Mouse (Mus musculus): ENCODE measurements around the gene Dao. TPM values are rescaled to one million over a fixed set of nuclear protein-coding genes. Genes with fewer than 3 reads are reported as not detected.

Dao gene
- polyA plus RNA-seq, 1 experiment, result not detected

- TF ChIP-seq POLR2A (IDR thresholded peaks at IDR 0.05; ENCODE audit: insufficient read depth, low read depth, low read length), result no peak
- TF ChIP-seq CTCF (IDR thresholded peaks at IDR 0.05; ENCODE audit: insufficient read depth, low read depth, low read length), result no peak
- 58% methylated on average over 4 of the region's 4 CpGs for WGBS
- peaks cover 6% of the 10 kb centered on the region; the same call in 1 of the 2 replicates for H3K4me1 ChIP-seq (ENCODE audit: control insufficient read depth, insufficient read depth, low read length)
- H3K4me3 ChIP-seq (ENCODE audit: insufficient read depth, low read depth, low read length), result no peak overlapping the region
- H3K27ac ChIP-seq (ENCODE audit: insufficient read depth, low read depth, low read length), result no peak overlapping the region
These were observed 3.5 kb downstream of the Dao start for GRCm38 (mm10) chr5:114006974-114007373.

GRCm38 (mm10) chr5:114007753-114008453, 4.4 kb downstream of the Dao start:
- 64% methylated on average over 12 of the region's 12 CpGs for WGBS
- peaks cover 6% of the 10 kb centered on the region; the same call in 1 of the 2 replicates for H3K4me1 ChIP-seq (ENCODE audit: control insufficient read depth, insufficient read depth, low read length)
- TF ChIP-seq POLR2A (IDR thresholded peaks at IDR 0.05; ENCODE audit: insufficient read depth, low read depth, low read length) (no peak), CTCF (IDR thresholded peaks at IDR 0.05; ENCODE audit: insufficient read depth, low read depth, low read length) (no peak)
- H3K4me3 ChIP-seq (ENCODE audit: insufficient read depth, low read depth, low read length), result no peak overlapping the region
- no peak overlapping the region for H3K27ac ChIP-seq (ENCODE audit: insufficient read depth, low read depth, low read length)

GRCm38 (mm10) chr5:114009049-114009448, 5.5 kb downstream of the Dao start:
- 81% methylated on average over 4 of the region's 4 CpGs for WGBS
- H3K27ac ChIP-seq (ENCODE audit: insufficient read depth, low read depth, low read length), result no peak overlapping the region
- TF ChIP-seq CTCF (IDR thresholded peaks at IDR 0.05; ENCODE audit: insufficient read depth, low read depth, low read length) (no peak), POLR2A (IDR thresholded peaks at IDR 0.05; ENCODE audit: insufficient read depth, low read depth, low read length) (no peak)
- no peak overlapping the region for H3K4me3 ChIP-seq (ENCODE audit: insufficient read depth, low read depth, low read length)
- 0 out of 2 replicates have a peak, but pooled peaks cover 4% of the 10 kb centered on the region for H3K4me1 ChIP-seq (ENCODE audit: control insufficient read depth, insufficient read depth, low read length)

- Histone ChIP-seq H3K4me3 (ENCODE audit: insufficient read depth, low read depth, low read length) (no peak overlapping the region), H3K4me1 (ENCODE audit: control insufficient read depth, insufficient read depth, low read length) (no peaks in the 10 kb centered on the region), H3K27ac (ENCODE audit: insufficient read depth, low read depth, low read length) (no peak overlapping the region)
- 74% methylated on average over 7 of the region's 7 CpGs for WGBS
- no peak for TF ChIP-seq CTCF (IDR thresholded peaks at IDR 0.05; ENCODE audit: insufficient read depth, low read depth, low read length)
- TF ChIP-seq POLR2A (IDR thresholded peaks at IDR 0.05; ENCODE audit: insufficient read depth, low read depth, low read length), result no peak
These were observed 11.6 kb downstream of the Dao start for GRCm38 (mm10) chr5:114015121-114015520.

GRCm38 (mm10) chr5:114024390-114024789, 20.9 kb downstream of the Dao start:
- Histone ChIP-seq H3K4me1 (ENCODE audit: control insufficient read depth, insufficient read depth, low read length) (peaks cover 10% of the 10 kb centered on the region), H3K27ac (ENCODE audit: insufficient read depth, low read depth, low read length) (no peak overlapping the region), H3K4me3 (ENCODE audit: insufficient read depth, low read depth, low read length) (no peak overlapping the region)
- 38% methylated on average over 6 of the region's 6 CpGs for WGBS
- no peak for TF ChIP-seq POLR2A (IDR thresholded peaks at IDR 0.05; ENCODE audit: insufficient read depth, low read depth, low read length)
- no peak for TF ChIP-seq CTCF (IDR thresholded peaks at IDR 0.05; ENCODE audit: insufficient read depth, low read depth, low read length)

GRCm38 (mm10) chr5:114024885-114025284, 21.4 kb downstream of the Dao start:
- WGBS, result 5% methylated on average over 10 of the region's 10 CpGs
- Histone ChIP-seq H3K27ac (ENCODE audit: insufficient read depth, low read depth, low read length) (no peak overlapping the region), H3K4me1 (ENCODE audit: control insufficient read depth, insufficient read depth, low read length) (peaks cover 10% of the 10 kb centered on the region), H3K4me3 (ENCODE audit: insufficient read depth, low read depth, low read length) (no peak overlapping the region)
- no peak for TF ChIP-seq POLR2A (IDR thresholded peaks at IDR 0.05; ENCODE audit: insufficient read depth, low read depth, low read length)
- TF ChIP-seq CTCF (IDR thresholded peaks at IDR 0.05; ENCODE audit: insufficient read depth, low read depth, low read length), result no peak

- H3K27ac ChIP-seq (ENCODE audit: insufficient read depth, low read depth, low read length), result no peak overlapping the region
- WGBS, result 88% methylated on average over 12 of the region's 12 CpGs
- peaks cover 13% of the 10 kb centered on the region for H3K4me1 ChIP-seq (ENCODE audit: control insufficient read depth, insufficient read depth, low read length)
- TF ChIP-seq POLR2A (IDR thresholded peaks at IDR 0.05; ENCODE audit: insufficient read depth, low read depth, low read length) (no peak), CTCF (IDR thresholded peaks at IDR 0.05; ENCODE audit: insufficient read depth, low read depth, low read length) (no peak)
- no peak overlapping the region for H3K4me3 ChIP-seq (ENCODE audit: insufficient read depth, low read depth, low read length)
These were observed 23.9 kb downstream of the Dao start for GRCm38 (mm10) chr5:114027217-114027944.

GRCm38 (mm10) chr5:114028111-114028510, 24.6 kb downstream of the Dao start:
- no peak overlapping the region for H3K4me3 ChIP-seq (ENCODE audit: insufficient read depth, low read depth, low read length)
- TF ChIP-seq CTCF (IDR thresholded peaks at IDR 0.05; ENCODE audit: insufficient read depth, low read depth, low read length) (no peak), POLR2A (IDR thresholded peaks at IDR 0.05; ENCODE audit: insufficient read depth, low read depth, low read length) (no peak)
- H3K27ac ChIP-seq (ENCODE audit: insufficient read depth, low read depth, low read length), result no peak overlapping the region
- WGBS, result 86% methylated on average over 12 of the region's 12 CpGs
- peaks cover 13% of the 10 kb centered on the region for H3K4me1 ChIP-seq (ENCODE audit: control insufficient read depth, insufficient read depth, low read length)

- TF ChIP-seq POLR2A (IDR thresholded peaks at IDR 0.05; ENCODE audit: insufficient read depth, low read depth, low read length) (no peak), CTCF (IDR thresholded peaks at IDR 0.05; ENCODE audit: insufficient read depth, low read depth, low read length) (peak; percentile 9; the same call in 1 of the 2 replicates)
- WGBS, result 93% methylated on average over 12 of the region's 12 CpGs
- Histone ChIP-seq H3K4me3 (ENCODE audit: insufficient read depth, low read depth, low read length) (no peak overlapping the region), H3K27ac (ENCODE audit: insufficient read depth, low read depth, low read length) (no peak overlapping the region), H3K4me1 (ENCODE audit: control insufficient read depth, insufficient read depth, low read length) (peaks cover 9% of the 10 kb centered on the region)
These were observed 27.1 kb downstream of the Dao start for GRCm38 (mm10) chr5:114030652-114031051.
